ENCODE assay signal across 11 mouse cellular contexts in the genomic region with DNA sequence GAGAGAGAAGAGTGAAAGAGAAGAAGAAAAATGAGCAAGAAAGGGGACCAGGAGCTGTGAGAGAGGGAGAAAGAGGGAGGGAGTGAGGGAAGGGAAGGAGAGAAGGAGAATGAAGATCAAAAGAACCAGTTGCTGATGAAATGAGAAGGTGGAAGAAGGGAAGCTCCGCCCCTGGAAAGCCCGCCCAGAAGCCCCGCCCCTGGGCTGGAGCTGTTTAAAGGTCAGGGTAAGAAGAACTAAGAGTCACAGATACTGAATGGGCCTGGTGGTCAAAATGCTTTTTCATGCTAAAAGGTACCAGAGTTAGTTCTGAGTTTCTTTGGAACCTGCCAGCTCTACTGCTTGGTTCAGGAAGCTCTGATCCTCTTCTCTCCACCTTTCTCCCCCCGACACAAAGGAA. TPM values are rescaled to one million over a fixed set of nuclear protein-coding genes. Genes with fewer than 3 reads are reported as not detected.
DNase-seq lines count a peak whose midpoint lies in the region; ATAC-seq lines count a peak whose summit lies in the region.
"Had no signal": no experiment of that assay in that cellular context is flagged by ENCODE, and none has a peak within 500 bp of the region (broad histone marks: within the 10 kb centered on the region; RNA-seq: fewer than 3 reads in every experiment).

No protein-coding gene starts in this region.

- H3K27ac ChIP-seq in forebrain, embryonic 12.5 days: peak overlapping the region; percentile 91
- H3K27ac ChIP-seq in limb, embryonic 11.5 days (replicated peaks; ENCODE audit: low read depth, low read length): 0 out of 2 replicates have a peak overlapping the region, but pooled peaks have one; percentile 22
- no peak overlapping the region for H3K27ac ChIP-seq in hindbrain, embryonic 16.5 days (ENCODE audit: low read depth, low read length)
- H3K27ac ChIP-seq: hindbrain, embryonic 15.5 days; left cerebral cortex, adult 2 months had no signal

- H3K4me1 ChIP-seq in forebrain, embryonic 12.5 days: peaks cover 38% of the 10 kb centered on the region
- peaks cover 7% of the 10 kb centered on the region for H3K4me1 ChIP-seq in limb, embryonic 11.5 days (ENCODE audit: control insufficient read depth, insufficient read depth, low read length)
- H3K4me1 ChIP-seq in hindbrain, embryonic 16.5 days (ENCODE audit: control insufficient read depth, insufficient read depth, low read depth, low read length): no peaks in the 10 kb centered on the region

- WGBS in forebrain, embryonic 12.5 days: 8% methylated on average over 4 of the region's 4 CpGs
- 14% methylated on average over 4 of the region's 4 CpGs for WGBS in limb, embryonic 11.5 days
- 24% methylated on average over 4 of the region's 4 CpGs for WGBS in hindbrain, embryonic 16.5 days

- peak overlapping the region; percentile 17 for H3K4me2 ChIP-seq in forebrain, embryonic 12.5 days
- H3K4me2 ChIP-seq in limb, embryonic 11.5 days (ENCODE audit: low read depth, severe bottlenecking): no peak overlapping the region; the same call in 1 of the 2 replicates
- no peak overlapping the region for H3K4me2 ChIP-seq in hindbrain, embryonic 16.5 days (ENCODE audit: low read length)
- H3K4me2 ChIP-seq: hindbrain, embryonic 15.5 days; lung, embryonic 14.5 days had no signal

- peak; percentile 12; the same call in 1 of the 2 replicates for ATAC-seq in forebrain, embryonic 12.5 days (ENCODE audit: low FRiP score)
- ATAC-seq in limb, embryonic 11.5 days (ENCODE audit: insufficient number of reproducible peaks, low FRiP score, low TSS enrichment, low read depth): no peak
- ATAC-seq in hindbrain, embryonic 16.5 days: no peak

- H3K9ac ChIP-seq in forebrain, embryonic 12.5 days: no peak overlapping the region
- no peak overlapping the region for H3K9ac ChIP-seq in limb, embryonic 11.5 days (ENCODE audit: low read length)
- no peak overlapping the region for H3K9ac ChIP-seq in hindbrain, embryonic 16.5 days (ENCODE audit: low read depth, low read length)
- H3K9ac ChIP-seq: hindbrain, embryonic 15.5 days; lung, embryonic 14.5 days had no signal

- H3K4me3 ChIP-seq in forebrain, embryonic 12.5 days (replicated peaks): no peak overlapping the region
- no peak overlapping the region for H3K4me3 ChIP-seq in limb, embryonic 11.5 days (ENCODE audit: low read depth, low read length)
- H3K4me3 ChIP-seq in hindbrain, embryonic 16.5 days (ENCODE audit: low read length): no peak overlapping the region
- H3K4me3 ChIP-seq: hindbrain, embryonic 15.5 days; left cerebral cortex, adult 2 months; myocyte had no signal

- H3K36me3 ChIP-seq in forebrain, embryonic 12.5 days (replicated peaks): no peaks in the 10 kb centered on the region
- no peaks in the 10 kb centered on the region for H3K36me3 ChIP-seq in limb, embryonic 11.5 days (ENCODE audit: control insufficient read depth, insufficient read depth, low read length)
- H3K36me3 ChIP-seq in hindbrain, embryonic 16.5 days (ENCODE audit: control insufficient read depth, insufficient read depth, low read length): no peaks in the 10 kb centered on the region
- H3K36me3 ChIP-seq: hindbrain, embryonic 15.5 days had no signal

- no peaks in the 10 kb centered on the region for H3K9me3 ChIP-seq in forebrain, embryonic 12.5 days
- no peaks in the 10 kb centered on the region for H3K9me3 ChIP-seq in limb, embryonic 11.5 days (ENCODE audit: control insufficient read depth, low read length)
- no peaks in the 10 kb centered on the region for H3K9me3 ChIP-seq in hindbrain, embryonic 16.5 days (ENCODE audit: control insufficient read depth, low read length)
- H3K9me3 ChIP-seq: hindbrain, embryonic 15.5 days had no signal

- no peaks in the 10 kb centered on the region for H3K27me3 ChIP-seq in forebrain, embryonic 12.5 days
- no peaks in the 10 kb centered on the region for H3K27me3 ChIP-seq in limb, embryonic 11.5 days (ENCODE audit: control insufficient read depth, insufficient read depth, low read length)
- no peaks in the 10 kb centered on the region for H3K27me3 ChIP-seq in hindbrain, embryonic 16.5 days (replicated peaks; ENCODE audit: control insufficient read depth, insufficient read depth, low read length)

- DNase-seq in lung, postnatal 36 days: peak; percentile 6
- DNase-seq in lung, postnatal 4 days: no peak
- DNase-seq in limb, embryonic 11.5 days (ENCODE audit: low spot score): peak; percentile 45
- DNase-seq in cerebellum, postnatal 4 days (ENCODE audit: low spot score in 2 of 2): no peak
- no peak for DNase-seq in frontal cortex, adult 2 months (ENCODE audit: extremely low spot score in 1 of 2, low spot score in 1 of 2)

RNA-seq across cellular contexts. Expression of a gene that starts 51.1 kb away (rescaled TPM):
- polyA plus RNA-seq in forebrain, embryonic 12.5 days (2016; fragmentation: Nextera tagmentation; extraction: Ambion mirVana): 4.7 and 4.8 TPM in 2 replicates
- 1.7 TPM in 2 replicates for polyA plus RNA-seq in limb, embryonic 11.5 days (2014; fragmentation: Nextera tagmentation; extraction: Ambion mirVana)
- 6.7 and 7.5 TPM in 2 replicates for polyA plus RNA-seq in frontal cortex, adult 2 months (2012; rRNA removed)
- polyA plus RNA-seq in hindbrain, embryonic 16.5 days (2015; fragmentation: Nextera tagmentation; extraction: Ambion mirVana): 1.5 and 1.7 TPM in 2 replicates

Comparison
In these comparisons a context has a peak if more than half of its experiments do, and no peak if none do; other contexts are left out.
1. DNase-seq: peak in lung, postnatal 36 days (single experiment) and limb, embryonic 11.5 days (single experiment); none in lung, postnatal 4 days (0 of 2), cerebellum, postnatal 4 days (0 of 2) and frontal cortex, adult 2 months (0 of 2).